Mouse (Mus musculus) gastrocnemius, postnatal 4 days (tissue): ENCODE measurements around the gene Frmd8. TPM values are rescaled to one million over a fixed set of nuclear protein-coding genes. Genes with fewer than 3 reads are reported as not detected.
A peak's percentile ranks its signal among the peaks of the same experiment; 100 is the strongest.
"Not testable (repeated sequence)": the region's sequence is repeated elsewhere in the genome, so short reads cannot be mapped to it uniquely, and the experiment has no call there.

Experiments
- DNase-seq, 2 experiments: peaks; one replicate each; pipeline ENCODE4 v3.0.0; 2021 to 2022; ENCODE audit warnings: low spot score in 2 of 2, mixed read lengths in 2 of 2
- total RNA-seq, 2 experiments: library from RNA; stranded (reverse); gene quantifications; 2 replicates each; pipeline ENCODE4 v1.2.3; 2021

Gene Frmd8
- total RNA-seq, 2 experiments from 2014 or later: 16.2 to 16.7 TPM

GRCm38 (mm10) chr19:5887234-5887815, 12.3 kb upstream of the Frmd8 start:
- no peak for DNase-seq

- DNase-seq: no peak
Measured at GRCm38 (mm10) chr19:5885838-5886237, 10.8 kb upstream of the Frmd8 start.

- DNase-seq: no peak
Measured at GRCm38 (mm10) chr19:5883935-5884334, 8.9 kb upstream of the Frmd8 start.

- DNase-seq: not testable (repeated sequence)
Measured at GRCm38 (mm10) chr19:5882079-5882478, 7.0 kb upstream of the Frmd8 start.

GRCm38 (mm10) chr19:5881155-5881554, 6.1 kb upstream of the Frmd8 start:
- no peak for DNase-seq

GRCm38 (mm10) chr19:5879735-5880134, 4.7 kb upstream of the Frmd8 start:
- no peak for DNase-seq

GRCm38 (mm10) chr19:5878916-5879315, 3.8 kb upstream of the Frmd8 start:
- DNase-seq: no peak

GRCm38 (mm10) chr19:5878362-5878722, 3.3 kb upstream of the Frmd8 start:
- DNase-seq: no peak

GRCm38 (mm10) chr19:5877618-5878361, 2.7 kb upstream of the Frmd8 start, which contains the start of gene Slc25a45:
Slc25a45 (plus strand) TSS chr19:5877808.
- DNase-seq: peak; percentile 42 to 75

GRCm38 (mm10) chr19:5874391-5874968, 594 bp downstream of the Frmd8 start:
- no peak for DNase-seq

- no peak for DNase-seq
Measured at GRCm38 (mm10) chr19:5872931-5873556, 2.0 kb downstream of the Frmd8 start.

GRCm38 (mm10) chr19:5872528-5872927, 2.5 kb downstream of the Frmd8 start:
- DNase-seq: no peak

- no peak for DNase-seq
Measured at GRCm38 (mm10) chr19:5871683-5872082, 3.4 kb downstream of the Frmd8 start.

GRCm38 (mm10) chr19:5871273-5871672, 3.8 kb downstream of the Frmd8 start:
- DNase-seq: no peak

- DNase-seq: no peak
Measured at GRCm38 (mm10) chr19:5868096-5868495, 7.0 kb downstream of the Frmd8 start.

GRCm38 (mm10) chr19:5864710-5865398, 10.2 kb downstream of the Frmd8 start:
- no peak for DNase-seq

- no peak for DNase-seq
Measured at GRCm38 (mm10) chr19:5863776-5864175, 11.3 kb downstream of the Frmd8 start.

GRCm38 (mm10) chr19:5862335-5863085, 12.6 kb downstream of the Frmd8 start:
- no peak for DNase-seq

GRCm38 (mm10) chr19:5856604-5857003, 18.5 kb downstream of the Frmd8 start:
- no peak for DNase-seq

GRCm38 (mm10) chr19:5852035-5852722, 22.9 kb downstream of the Frmd8 start:
- no peak for DNase-seq
